Mouse (Mus musculus) left cerebral cortex, adult 6 months (tissue): ENCODE measurements around the gene Olfr1326-ps1. TPM values are rescaled to one million over a fixed set of nuclear protein-coding genes. Genes with fewer than 3 reads are reported as not detected.

ENCODE experiments used
- long read RNA-seq, 2 experiments: library from polyadenylated mRNA; unstranded; transcript quantifications; one replicate each; pipeline ENCODE4 v2.0.0; 2019 to 2020
- polyA plus RNA-seq: library from polyadenylated mRNA; unstranded; fragments of <200 nt; fragmentation: Nextera tagmentation; gene quantifications from 2 replicates; pipeline ENCODE4 v1.2.3, GENCODE M21; 2021

The Olfr1326-ps1 gene
- polyA plus RNA-seq = not detected in 2 replicates
- long read RNA-seq, experiment 1 = 0 reads
- long read RNA-seq, experiment 2 = 0 reads

GRCm38 (mm10) chrX:74574788-74575187 is at the start of gene Olfr1326-ps1:
Olfr1326-ps1 (minus strand) TSS chrX:74574888.

GRCm38 (mm10) chrX:74592379-74592778 is 17.7 kb upstream of the Olfr1326-ps1 start, which contains the start of gene Olfr1325:
Olfr1325 (plus strand) TSS chrX:74592679.

Other genes starting within 250 kb of the Olfr1326-ps1 start
- 1.5 and 1.6 TPM in 2 replicates for gene Plxna3, start 245.8 kb downstream of the Olfr1326-ps1 start, polyA plus RNA-seq
- 47.9 and 50.4 TPM in 2 replicates for gene Lage3, start 221.3 kb downstream of the Olfr1326-ps1 start, polyA plus RNA-seq
- 110 and 116 TPM in 2 replicates for gene Ubl4a, start 201.7 kb downstream of the Olfr1326-ps1 start, polyA plus RNA-seq
- gene Slc10a3, start 201.5 kb downstream of the Olfr1326-ps1 start, polyA plus RNA-seq = 3.3 and 3.8 TPM in 2 replicates
- gene Fam3a, start 181.6 kb downstream of the Olfr1326-ps1 start, polyA plus RNA-seq = 17.4 and 21.2 TPM in 2 replicates
- gene Ikbkg, start 181.6 kb downstream of the Olfr1326-ps1 start, polyA plus RNA-seq = 7.3 and 10.4 TPM in 2 replicates
- 17.4 and 18.3 TPM in 2 replicates for gene G6pdx, start 145.7 kb downstream of the Olfr1326-ps1 start, polyA plus RNA-seq
- not detected in 2 replicates for gene Gm6880, start 93.5 kb downstream of the Olfr1326-ps1 start, polyA plus RNA-seq
- not detected in 2 replicates for gene Olfr1325, start 17.8 kb upstream of the Olfr1326-ps1 start, polyA plus RNA-seq
- gene Gm5640, start 70.7 kb upstream of the Olfr1326-ps1 start, polyA plus RNA-seq = 0.04 TPM in 1 of 2 replicates, not detected in the other
- not detected in 2 replicates for gene Gm6890, start 166.0 kb upstream of the Olfr1326-ps1 start, polyA plus RNA-seq